Mouse (Mus musculus): ENCODE measurements around the gene Pitpnm1. TPM values are rescaled to one million over a fixed set of nuclear protein-coding genes. Genes with fewer than 3 reads are reported as not detected.

The Pitpnm1 gene
- polyA plus RNA-seq, 1 experiment from 2014 or later, result 109 TPM

- no peak for DNase-seq (ENCODE audit: low read depth, low spot score)
- TF ChIP-seq CTCF (IDR thresholded peaks at IDR 0.05), result no peak
- no peak for ATAC-seq
Measured at GRCm38 (mm10) chr19:4068717-4069410, 30.9 kb upstream of the Pitpnm1 start.

GRCm38 (mm10) chr19:4070311-4070710, 29.5 kb upstream of the Pitpnm1 start:
- no peak for DNase-seq (ENCODE audit: low read depth, low spot score)
- ATAC-seq, result no peak
- in situ Hi-C loops (cut with MboI; ENCODE audit: low pct_unique_long_range_greater_than_20kb), result no loop called here
- ChIA-PET POLR2A (no interaction called here), CTCF (interaction anchor here (1.0 kb wide), 1 partner anchor 18 kb away, joined by 3 read pairs; no protein-coding TSS in a partner anchor)
- H3K27me3 ChIP-seq, result no peaks in the 10 kb centered on the region
- TF ChIP-seq CTCF (IDR thresholded peaks at IDR 0.05), result no peak

More at GRCm38 (mm10) chr19:4068717-4069410, 30.9 kb upstream of the Pitpnm1 start:
- ChIA-PET CTCF (interaction anchor here (1.1 to 2.4 kb wide), 3 partner anchors 17 to 22 kb away, joined by 3 to 11 read pairs (median 4); no protein-coding TSS in a partner anchor), POLR2A (interaction anchor here (1.0 kb wide), 1 partner anchor 133 kb away, joined by 3 read pairs; the partner anchor contains the start of gene Rad9a)
- H3K27me3 ChIP-seq, result no peaks in the 10 kb centered on the region
- in situ Hi-C loops (cut with MboI; ENCODE audit: low pct_unique_long_range_greater_than_20kb), result no loop called here

DNA sequence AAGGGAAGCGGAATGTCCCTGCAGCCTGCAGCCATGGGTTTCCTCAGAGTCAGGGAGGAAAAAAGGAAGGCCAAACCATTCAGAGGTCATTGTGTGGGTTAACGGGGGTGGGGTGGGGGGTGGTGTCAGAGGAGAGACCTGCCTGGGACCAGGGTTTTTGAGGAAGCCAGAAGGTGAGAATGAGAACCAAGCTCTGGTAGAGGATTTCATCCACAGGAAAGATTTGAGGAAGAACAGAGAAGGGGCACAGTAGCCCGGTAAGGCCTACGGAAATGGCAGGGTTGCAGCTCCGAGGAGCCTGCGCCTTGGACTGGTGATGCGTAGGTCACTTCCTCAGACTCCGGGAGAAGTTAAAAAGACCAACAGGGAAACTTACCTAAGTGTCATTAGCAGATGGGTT, 29.0 kb upstream of the Pitpnm1 start:
- in situ Hi-C loops (cut with MboI; ENCODE audit: low pct_unique_long_range_greater_than_20kb), result no loop called here
- CTCF ChIA-PET, result interaction anchor here (1.0 kb wide), 1 partner anchor 18 kb away, joined by 3 read pairs; no protein-coding TSS in a partner anchor
- POLR2A ChIA-PET, result no interaction called here
- TF ChIP-seq CTCF (IDR thresholded peaks at IDR 0.05), result no peak
- H3K27me3 ChIP-seq, result no peaks in the 10 kb centered on the region
- DNase-seq (ENCODE audit: low read depth, low spot score) (no peak), ATAC-seq (no peak)

DNA sequence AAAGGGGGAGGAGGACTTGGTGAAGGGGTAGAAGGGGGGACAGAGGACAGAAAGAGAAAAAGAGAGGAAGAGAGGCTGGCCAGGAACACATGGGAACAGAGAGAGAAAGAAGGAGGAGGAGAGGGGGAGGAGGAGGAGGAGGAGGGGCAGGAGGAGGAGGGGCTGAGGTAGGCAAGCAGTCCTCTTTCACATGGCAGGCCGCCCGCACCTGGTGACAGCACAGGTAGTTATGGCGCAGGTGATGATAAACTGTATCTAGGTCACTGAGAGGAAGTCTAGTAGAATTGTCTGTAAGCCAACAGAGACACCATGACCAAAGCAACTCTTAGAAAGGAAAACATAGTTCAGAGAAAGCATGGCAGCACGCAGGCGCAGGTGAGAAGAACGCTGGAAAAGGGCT, 28.4 kb upstream of the Pitpnm1 start:
- ChIA-PET POLR2A (no interaction called here), CTCF (no interaction called here)
- TF ChIP-seq CTCF (IDR thresholded peaks at IDR 0.05), result no peak
- in situ Hi-C loops (cut with MboI; ENCODE audit: low pct_unique_long_range_greater_than_20kb), result no loop called here
- H3K27me3 ChIP-seq, result no peaks in the 10 kb centered on the region
- DNase-seq (ENCODE audit: low read depth, low spot score) (no peak), ATAC-seq (no peak)

DNA sequence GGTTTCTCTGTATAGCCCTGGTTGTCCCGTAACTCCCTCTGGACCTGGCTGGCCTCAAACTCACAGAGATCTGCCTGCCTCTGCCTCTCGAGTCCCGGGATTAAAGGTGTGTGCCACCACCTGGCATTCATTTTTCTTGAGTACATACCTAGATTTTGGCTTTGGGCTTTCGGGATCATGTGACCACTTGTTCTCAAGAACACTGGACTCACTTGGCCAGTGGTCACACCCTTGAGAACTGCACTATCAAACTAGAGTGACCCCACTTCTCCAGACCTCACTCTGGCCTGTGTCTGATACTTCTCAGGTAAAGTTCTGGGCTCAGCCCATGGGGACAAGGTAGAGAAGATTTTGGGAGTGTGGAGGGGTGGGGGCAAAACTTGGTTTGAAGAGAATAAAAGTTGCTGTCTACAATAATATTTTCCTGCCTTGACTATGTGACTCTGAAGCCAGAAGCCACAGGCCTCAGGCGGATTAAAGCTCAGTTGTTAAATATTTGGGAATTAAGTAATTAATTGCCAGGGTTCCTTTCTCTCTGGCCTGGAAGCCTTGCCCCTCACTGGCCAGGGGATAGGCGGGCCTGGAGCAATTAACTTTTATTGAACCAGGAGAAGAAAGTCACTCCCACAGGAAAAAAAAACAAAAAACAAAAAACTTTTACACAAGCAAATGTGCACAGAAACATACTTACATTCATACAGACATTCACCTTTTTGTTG, 26.9 kb upstream of the Pitpnm1 start:
- no peaks in the 10 kb centered on the region for H3K27me3 ChIP-seq
- POLR2A ChIA-PET, result interaction anchor here (1.3 kb wide), 1 partner anchor 159 kb away, joined by 3 read pairs; the partner anchor contains the start of gene Pold4
- DNase-seq (ENCODE audit: low read depth, low spot score) (no peak), ATAC-seq (no peak)
- no peak for TF ChIP-seq CTCF (IDR thresholded peaks at IDR 0.05)
- CTCF ChIA-PET, result interaction anchor here (0.7 to 1.0 kb wide), 2 partner anchors 12 to 21 kb away, joined by 3 read pairs; no protein-coding TSS in a partner anchor
- in situ Hi-C loops (cut with MboI; ENCODE audit: low pct_unique_long_range_greater_than_20kb), result no loop called here

DNA sequence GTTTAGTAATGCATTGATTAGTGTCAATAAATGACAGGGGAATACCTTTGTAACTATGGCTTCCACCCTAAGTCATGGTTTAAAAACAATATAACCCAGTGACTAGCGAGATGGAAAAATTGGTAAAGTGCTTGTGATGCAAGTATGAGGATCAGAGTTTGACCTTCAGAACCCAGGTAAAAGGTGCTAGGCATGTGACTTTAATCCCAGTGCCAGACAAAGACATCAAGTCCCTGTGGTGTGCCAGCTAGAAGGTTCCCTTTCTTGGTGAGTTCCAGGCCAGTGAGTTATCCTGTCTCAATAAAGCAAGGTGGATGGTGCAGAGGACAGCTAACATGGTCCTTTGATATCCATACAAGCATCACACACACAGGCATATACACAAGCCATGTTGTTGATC, 24.3 kb upstream of the Pitpnm1 start:
- DNase-seq (ENCODE audit: low read depth, low spot score) (no peak), ATAC-seq (no peak)
- ChIA-PET POLR2A (no interaction called here), CTCF (interaction anchor here (0.9 to 1.0 kb wide), 2 partner anchors 13 to 23 kb away, joined by 3 to 4 read pairs; no protein-coding TSS in a partner anchor)
- no peak for TF ChIP-seq CTCF (IDR thresholded peaks at IDR 0.05)
- in situ Hi-C loops (cut with MboI; ENCODE audit: low pct_unique_long_range_greater_than_20kb), result no loop called here
- peaks cover 3% of the 10 kb centered on the region for H3K27me3 ChIP-seq

GRCm38 (mm10) chr19:4079594-4079993, 20.2 kb upstream of the Pitpnm1 start:
- CTCF ChIA-PET, result no interaction called here
- H3K27me3 ChIP-seq, result peaks cover 22% of the 10 kb centered on the region
- POLR2A ChIA-PET, result no interaction called here
- TF ChIP-seq CTCF (IDR thresholded peaks at IDR 0.05), result no peak
- in situ Hi-C loops (cut with MboI; ENCODE audit: low pct_unique_long_range_greater_than_20kb), result no loop called here
- ATAC-seq (no peak), DNase-seq (ENCODE audit: low read depth, low spot score) (no peak)

GRCm38 (mm10) chr19:4080511-4081009, 19.2 kb upstream of the Pitpnm1 start:
- no peak for TF ChIP-seq CTCF (IDR thresholded peaks at IDR 0.05)
- ATAC-seq, result no peak
- in situ Hi-C loops (cut with MboI; ENCODE audit: low pct_unique_long_range_greater_than_20kb), result no loop called here

DNA sequence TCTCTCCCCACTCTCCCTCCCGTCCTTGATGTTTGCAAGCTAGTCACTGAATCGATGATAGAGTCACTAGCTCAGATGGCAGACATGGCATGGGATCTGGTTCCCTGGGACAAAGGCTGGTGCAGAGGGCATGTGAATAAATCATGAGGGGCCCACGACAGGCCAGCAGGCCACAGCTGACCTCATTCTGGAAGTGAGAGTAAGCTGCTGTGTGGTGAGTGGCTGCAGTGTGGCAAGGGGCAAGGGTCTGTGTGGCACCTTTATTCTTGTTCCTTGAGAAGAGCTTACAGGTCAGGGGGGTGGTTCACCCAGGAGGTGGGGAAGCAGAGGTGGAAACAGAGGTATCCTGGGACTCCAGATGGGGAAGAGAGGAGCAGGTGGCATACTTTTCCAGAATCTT, 18.4 kb upstream of the Pitpnm1 start, which contains the start of gene Cabp2:
Gene Cabp2, plus strand, starts transcription at position 185 of the 400 bp plus-strand sequence.
- in situ Hi-C loops (cut with MboI; ENCODE audit: low pct_unique_long_range_greater_than_20kb), result no loop called here
- DNase-seq (ENCODE audit: low read depth, low spot score) (no peak), ATAC-seq (no peak)
- POLR2A ChIA-PET, result no interaction called here
- no peak for TF ChIP-seq CTCF (IDR thresholded peaks at IDR 0.05)
- H3K27me3 ChIP-seq, result peaks cover 22% of the 10 kb centered on the region
- CTCF ChIA-PET, result interaction anchor here (1.1 to 6.1 kb wide), 2 partner anchors 29 to 31 kb away, joined by 4 to 31 read pairs; no protein-coding TSS in a partner anchor

More at GRCm38 (mm10) chr19:4080511-4081009, 19.2 kb upstream of the Pitpnm1 start:
- DNase-seq (ENCODE audit: low read depth, low spot score), result no peak
- POLR2A ChIA-PET, result no interaction called here
- CTCF ChIA-PET, result interaction anchor here (1.1 to 6.1 kb wide), 2 partner anchors 28 to 30 kb away, joined by 4 to 31 read pairs; no protein-coding TSS in a partner anchor
- H3K27me3 ChIP-seq, result peaks cover 22% of the 10 kb centered on the region

DNA sequence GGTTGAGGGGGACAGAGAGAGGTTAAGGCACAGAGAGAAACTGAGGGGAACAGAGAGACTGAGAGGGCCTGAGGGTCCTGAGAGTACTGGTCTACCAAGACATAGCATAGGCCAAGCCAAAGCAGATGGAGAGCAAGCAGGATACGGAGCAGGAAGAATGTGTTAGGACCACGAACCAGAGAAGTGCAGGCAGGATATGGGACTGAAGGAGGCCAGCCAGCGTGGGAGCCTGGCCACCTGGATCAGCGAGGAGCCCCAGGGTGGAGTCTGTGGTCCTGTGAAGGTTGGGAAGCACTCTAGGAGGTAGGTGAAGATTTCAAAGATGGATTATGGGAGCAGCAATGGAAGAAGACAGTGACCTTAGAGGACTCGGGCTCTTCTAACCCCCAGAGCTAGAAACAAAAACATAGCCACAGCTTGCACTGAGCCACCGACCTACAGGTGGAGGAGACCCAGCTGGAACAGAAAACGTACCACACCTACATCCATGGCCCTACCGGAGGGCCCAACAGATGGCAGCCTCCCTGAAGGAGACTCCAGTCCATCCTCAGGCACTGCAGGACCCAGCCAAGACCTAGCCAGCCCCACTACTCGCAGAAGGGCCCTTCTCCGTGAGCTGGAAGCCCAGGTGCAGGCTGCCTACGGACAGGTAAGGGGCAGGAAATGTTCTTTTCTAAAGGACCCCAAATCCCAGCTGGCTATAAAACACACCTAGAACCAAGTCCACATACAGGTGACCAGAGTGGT, 17.4 kb upstream of the Pitpnm1 start:
- no peak for TF ChIP-seq CTCF (IDR thresholded peaks at IDR 0.05)
- CTCF ChIA-PET, result interaction anchor here (3.7 to 6.1 kb wide), 2 partner anchors 27 to 30 kb away, joined by 12 to 31 read pairs; no protein-coding TSS in a partner anchor
- in situ Hi-C loops (cut with MboI; ENCODE audit: low pct_unique_long_range_greater_than_20kb), result no loop called here

More for the DNA sequence above, 17.4 kb upstream of the Pitpnm1 start:
- ATAC-seq (no peak), DNase-seq (ENCODE audit: low read depth, low spot score) (no peak)
- POLR2A ChIA-PET, result no interaction called here
- peaks cover 22% of the 10 kb centered on the region for H3K27me3 ChIP-seq

All from Patski (cell line).